Mouse (Mus musculus) bone marrow macrophage, adult 2 months (primary cell): ENCODE measurements around the gene Olfr702.

Experiments used
- CTCF ChIP-seq: IDR thresholded peaks from 2 replicates; pipeline ENCODE4 v1.5.1; 2012; ENCODE audit warnings: low read depth, mild to moderate bottlenecking, low read length, moderate library complexity
- POLR2A ChIP-seq: IDR thresholded peaks from 2 replicates; pipeline ENCODE4 v1.6.1; 2012; ENCODE audit warnings: mild to moderate bottlenecking, low read depth, low read length, borderline replicate concordance

DNA sequence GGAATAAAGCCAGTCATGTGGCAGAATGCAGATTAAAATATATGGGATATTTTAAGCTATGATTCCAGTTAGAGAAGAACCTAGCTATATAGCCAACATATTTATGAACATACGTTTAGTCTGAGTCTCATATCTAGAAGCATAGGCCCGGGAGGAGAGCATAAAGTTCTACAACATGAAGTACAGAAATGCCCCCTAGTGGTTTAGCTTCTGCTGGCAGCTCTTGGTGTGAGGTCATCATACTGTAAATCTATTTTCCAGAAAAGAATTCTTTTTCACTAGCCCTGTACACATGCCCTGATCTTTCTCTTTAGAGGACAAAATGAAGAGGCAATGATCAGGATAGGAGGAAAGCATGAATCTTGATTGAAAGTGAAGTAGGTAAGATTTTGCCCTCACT lies 17.9 kb downstream of the Olfr702 start:
- TF ChIP-seq CTCF (no peak), POLR2A (no peak)
